12 mouse cellular contexts compared by ENCODE assay signal in genomic region chr10:43641169-43641945, GRCm38 (mm10).
A peak's percentile ranks its signal among the peaks of the same experiment; 100 is the strongest.
DNase-seq lines count a peak whose midpoint lies in the region; ATAC-seq lines count a peak whose summit lies in the region.
"Had no signal": no experiment of that assay in that cellular context is flagged by ENCODE, and none has a peak within 500 bp of the region (broad histone marks: within the 10 kb centered on the region; RNA-seq: fewer than 3 reads in every experiment).

No protein-coding gene starts in this region.

- ATAC-seq in erythroblast, adult 5-6 weeks (replicated peaks; ENCODE audit: low FRiP score, poor library complexity, severe bottlenecking): peak; percentile 72
- peak; percentile 96 for ATAC-seq in megakaryocyte, adult 5-6 weeks (ENCODE audit: poor library complexity, severe bottlenecking)
- ATAC-seq: hindbrain, embryonic 16.5 days; midbrain, embryonic 16.5 days had no signal

- DNase-seq in adrenal gland, adult 2 months: peak; percentile 48
- no peak for DNase-seq in adrenal gland, postnatal 4 days (ENCODE audit: low spot score in 2 of 2)
- DNase-seq in testis, postnatal 10 days (ENCODE audit: low spot score): peak; percentile 17
- DNase-seq in right cerebral cortex, postnatal 14 days: no peak
- no peak for DNase-seq in urinary bladder, postnatal 10 days (ENCODE audit: low spot score)
- DNase-seq in ovary, postnatal 10 days (ENCODE audit: low spot score): no peak
- DNase-seq: gastrocnemius, adult 2 months; lung, adult 2 months had no signal

Comparison
In these comparisons a context has a peak if more than half of its experiments do, and no peak if none do; other contexts are left out.
1. DNase-seq: peak in adrenal gland, adult 2 months (single experiment) and testis, postnatal 10 days (single experiment); none in adrenal gland, postnatal 4 days (0 of 2), right cerebral cortex, postnatal 14 days (single experiment), urinary bladder, postnatal 10 days (single experiment) and ovary, postnatal 10 days (single experiment).